Mouse (Mus musculus) right cerebral cortex, postnatal 10 days (tissue): Measurements from ENCODE around the gene Ddx3x.
A peak's percentile ranks its signal among the peaks of the same experiment; 100 is the strongest.
"Not testable (repeated sequence)": the region's sequence is repeated elsewhere in the genome, so short reads cannot be mapped to it uniquely, and the experiment has no call there.

ENCODE experiments used
- DNase-seq, 2 experiments: peaks; one replicate each; pipeline ENCODE4 v3.0.0; 2021; ENCODE audit warnings: low spot score in 2 of 2

Ddx3x gene

DNA sequence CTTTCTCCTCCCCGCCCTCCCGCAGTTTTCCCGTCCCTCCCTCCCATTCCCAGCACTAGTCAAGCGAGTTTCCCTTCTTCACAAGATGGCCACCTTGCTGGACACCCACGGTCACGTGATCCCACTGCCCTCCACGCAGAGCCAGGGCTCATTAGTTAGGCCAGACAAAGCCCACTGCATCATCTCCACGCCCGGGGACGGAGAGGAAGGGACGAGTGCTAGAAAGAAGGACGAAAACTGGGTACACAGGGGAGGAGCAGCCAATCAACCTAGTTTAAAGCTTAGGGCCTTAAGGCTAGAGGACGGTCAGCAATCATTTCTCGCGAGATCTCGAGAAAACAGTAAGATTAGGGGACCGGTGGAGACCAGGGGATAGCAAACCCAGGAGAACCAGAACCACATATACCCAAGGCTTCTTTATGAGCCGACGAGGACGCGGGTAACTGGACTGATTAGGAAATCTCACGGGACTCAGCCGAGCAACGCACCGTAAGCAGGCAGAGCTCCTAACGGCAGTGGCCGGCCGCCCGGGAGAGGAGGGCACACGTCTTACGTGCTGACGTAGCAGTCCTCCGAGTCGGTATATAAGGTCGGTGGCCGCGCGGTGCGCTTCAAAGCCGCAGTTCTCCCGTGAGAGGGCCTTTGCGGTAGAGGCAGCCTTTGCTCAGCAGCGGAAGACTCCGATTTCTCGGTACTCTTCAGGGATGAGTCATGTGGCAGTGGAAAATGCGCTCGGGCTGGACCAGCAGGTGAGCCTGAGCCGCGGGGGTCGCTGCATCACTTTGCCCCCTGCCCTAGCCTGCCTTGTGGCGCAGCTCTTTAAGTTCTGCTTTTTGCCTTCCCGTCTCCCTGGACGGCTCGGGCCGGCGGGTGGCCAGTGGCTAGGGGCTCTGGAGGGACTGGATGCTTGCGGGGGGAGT lies at the start of gene Ddx3x:
Gene Ddx3x (plus strand): TSS at position 562 of the 920 bp plus-strand sequence.
- peak; percentile 92 to 97 for DNase-seq

DNA sequence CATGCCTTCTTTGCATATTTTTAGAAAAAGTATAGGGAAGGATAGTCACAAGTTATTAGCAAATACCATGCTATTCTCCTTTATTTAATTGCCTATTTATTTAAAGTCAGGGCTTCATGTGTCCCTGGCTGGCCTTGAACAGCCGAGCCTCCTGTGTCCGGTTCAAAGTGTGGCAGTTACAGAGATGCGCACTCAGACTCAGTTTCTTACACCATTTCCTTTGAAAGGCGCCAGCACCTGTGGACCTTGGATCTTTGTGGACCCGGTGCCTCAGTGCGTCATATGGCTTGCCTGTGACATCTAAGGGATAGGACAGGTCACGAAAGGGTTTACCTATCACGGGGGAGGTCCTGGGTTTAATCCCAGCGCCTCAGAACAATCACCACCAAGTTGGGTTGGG lies 49.5 kb upstream of the Ddx3x start:
- DNase-seq = no peak

DNA sequence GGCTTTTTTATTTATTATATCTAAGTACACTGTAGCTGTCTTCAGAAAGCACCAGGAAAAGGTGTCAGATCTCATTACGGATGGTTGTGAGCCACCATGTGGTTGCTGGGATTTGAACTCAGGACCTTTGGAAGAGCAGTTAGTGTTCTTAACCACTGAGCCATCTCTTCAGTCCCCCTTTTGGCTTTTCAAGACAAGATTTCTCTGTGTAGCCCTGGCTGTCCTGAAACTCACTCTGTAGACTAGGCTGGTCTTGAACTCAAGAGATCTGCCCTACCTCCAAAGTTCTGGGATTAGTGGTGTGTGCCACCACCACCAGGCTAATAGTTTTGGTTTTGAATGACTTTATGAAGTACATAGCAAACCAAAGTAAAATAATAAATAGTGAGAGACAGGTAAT lies 47.9 kb upstream of the Ddx3x start:
- DNase-seq = not testable (repeated sequence)

DNA sequence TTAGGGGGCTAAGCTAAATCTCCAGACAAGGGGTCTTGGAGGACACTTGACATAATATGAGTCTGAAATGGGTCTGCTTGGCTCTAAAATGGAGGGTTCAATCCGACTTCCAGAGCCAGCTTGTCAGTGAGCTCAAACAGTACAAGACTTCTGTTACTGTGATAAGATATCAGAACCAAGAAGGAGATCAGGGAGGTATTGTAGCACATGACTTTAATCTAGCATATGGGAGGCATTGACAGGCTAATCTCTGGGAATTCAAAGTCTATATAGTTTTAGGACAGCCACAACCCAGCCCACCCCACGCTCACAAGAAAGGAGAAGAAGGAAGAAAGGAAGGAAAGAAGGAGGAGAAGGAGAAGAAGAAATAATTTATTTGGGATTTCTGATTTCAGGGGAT lies 47.1 kb upstream of the Ddx3x start:
- no peak for DNase-seq

DNA sequence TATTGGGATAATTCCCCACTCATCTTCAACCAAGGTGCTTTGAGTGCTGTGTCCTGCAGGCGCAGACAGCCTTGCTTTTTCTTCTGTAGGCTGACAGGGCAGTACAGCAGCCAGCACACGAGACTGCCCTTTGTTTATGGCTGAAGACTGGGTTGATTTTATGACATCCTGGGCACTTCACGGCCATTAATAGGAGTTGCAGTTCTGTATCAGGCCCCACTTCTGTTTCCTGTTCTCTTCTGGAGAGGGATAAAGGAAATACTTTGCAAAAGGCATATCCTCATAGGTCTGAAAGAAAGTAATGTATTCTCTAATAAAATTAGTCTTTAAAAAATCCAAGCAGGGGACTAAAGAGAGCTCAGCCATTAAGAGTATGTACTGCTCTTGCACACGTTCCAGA lies 46.1 kb upstream of the Ddx3x start:
- DNase-seq = no peak

DNA sequence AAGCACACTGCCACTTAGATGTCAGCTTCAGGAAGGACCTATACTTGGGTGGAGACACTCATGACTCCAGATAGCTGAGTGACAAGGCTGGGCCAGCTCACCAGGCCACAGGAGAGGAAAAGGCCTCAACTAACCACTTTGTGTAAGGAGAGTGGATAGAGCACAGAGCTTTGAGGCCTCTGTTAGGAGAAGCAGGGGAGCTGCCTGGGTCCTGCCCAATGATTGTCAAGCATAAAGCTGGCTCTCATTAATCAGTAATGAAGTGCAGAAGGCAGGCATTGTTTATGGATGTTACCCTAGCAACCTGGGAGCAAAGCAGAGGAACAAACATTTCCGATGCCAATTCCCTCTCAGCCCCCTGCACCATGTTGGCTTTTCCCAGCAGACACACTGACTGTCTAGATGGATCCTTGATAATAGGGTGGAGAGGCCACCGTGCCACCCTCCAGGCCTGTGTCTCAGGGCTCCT lies 44.6 kb upstream of the Ddx3x start:
- peak in 1 of 2 experiments; percentile 26 for DNase-seq

DNA sequence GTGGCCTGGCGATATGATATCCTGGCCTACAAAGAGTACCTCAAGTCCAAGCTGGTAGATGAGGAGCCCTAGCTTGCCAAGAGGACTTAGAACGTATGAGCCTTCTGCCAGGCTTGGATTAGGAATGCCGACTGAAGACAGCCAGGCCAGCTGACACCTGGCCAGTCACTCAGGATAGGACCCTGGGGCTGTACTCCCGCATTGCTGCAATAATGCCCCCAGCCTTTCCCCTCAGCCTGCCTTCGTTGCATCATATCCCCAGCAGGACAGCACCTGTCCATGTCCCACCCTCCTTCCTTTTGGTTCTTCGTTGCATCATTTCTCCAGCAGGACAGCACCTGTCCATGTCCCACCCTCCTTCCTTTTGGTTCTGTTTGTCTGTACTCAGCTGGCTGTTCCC lies 41.3 kb upstream of the Ddx3x start:
- DNase-seq = no peak

DNA sequence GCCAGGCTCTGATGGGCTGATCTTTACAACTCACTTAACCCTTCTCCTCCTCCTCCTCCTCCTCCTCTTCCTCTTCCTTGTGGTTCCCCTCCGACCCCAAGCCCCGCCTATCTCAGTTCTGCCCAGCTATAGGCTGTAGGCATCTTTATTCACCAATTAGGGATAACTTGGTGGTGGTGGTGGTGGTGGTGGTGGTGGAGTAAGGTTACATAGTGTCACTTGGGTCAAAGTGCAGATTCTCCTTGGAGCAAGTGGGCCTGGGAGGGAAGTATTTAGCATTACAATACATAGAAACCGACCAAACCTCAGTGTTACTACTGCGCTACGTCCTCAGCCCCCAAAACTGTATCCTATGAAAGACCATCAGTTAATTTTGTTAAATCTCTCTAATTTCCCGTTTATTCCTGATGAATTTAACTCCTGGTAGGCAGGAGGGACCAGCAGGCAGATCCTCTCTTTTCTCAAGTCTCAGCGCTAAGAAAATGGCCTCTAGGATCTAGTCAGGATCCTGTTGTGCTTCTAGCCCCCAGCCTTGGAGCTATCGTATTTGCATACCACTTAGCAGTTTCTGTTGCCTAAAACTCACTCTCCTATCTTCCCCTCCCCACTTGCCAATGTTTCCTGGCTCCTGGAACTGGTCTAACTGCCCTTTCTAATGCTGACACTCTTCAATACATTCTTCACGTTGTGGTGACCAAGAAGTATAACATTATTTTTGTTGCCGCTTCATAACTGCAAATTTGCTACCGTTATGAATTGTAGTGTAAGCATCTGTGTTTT lies 39.9 kb upstream of the Ddx3x start:
- no peak for DNase-seq

DNA sequence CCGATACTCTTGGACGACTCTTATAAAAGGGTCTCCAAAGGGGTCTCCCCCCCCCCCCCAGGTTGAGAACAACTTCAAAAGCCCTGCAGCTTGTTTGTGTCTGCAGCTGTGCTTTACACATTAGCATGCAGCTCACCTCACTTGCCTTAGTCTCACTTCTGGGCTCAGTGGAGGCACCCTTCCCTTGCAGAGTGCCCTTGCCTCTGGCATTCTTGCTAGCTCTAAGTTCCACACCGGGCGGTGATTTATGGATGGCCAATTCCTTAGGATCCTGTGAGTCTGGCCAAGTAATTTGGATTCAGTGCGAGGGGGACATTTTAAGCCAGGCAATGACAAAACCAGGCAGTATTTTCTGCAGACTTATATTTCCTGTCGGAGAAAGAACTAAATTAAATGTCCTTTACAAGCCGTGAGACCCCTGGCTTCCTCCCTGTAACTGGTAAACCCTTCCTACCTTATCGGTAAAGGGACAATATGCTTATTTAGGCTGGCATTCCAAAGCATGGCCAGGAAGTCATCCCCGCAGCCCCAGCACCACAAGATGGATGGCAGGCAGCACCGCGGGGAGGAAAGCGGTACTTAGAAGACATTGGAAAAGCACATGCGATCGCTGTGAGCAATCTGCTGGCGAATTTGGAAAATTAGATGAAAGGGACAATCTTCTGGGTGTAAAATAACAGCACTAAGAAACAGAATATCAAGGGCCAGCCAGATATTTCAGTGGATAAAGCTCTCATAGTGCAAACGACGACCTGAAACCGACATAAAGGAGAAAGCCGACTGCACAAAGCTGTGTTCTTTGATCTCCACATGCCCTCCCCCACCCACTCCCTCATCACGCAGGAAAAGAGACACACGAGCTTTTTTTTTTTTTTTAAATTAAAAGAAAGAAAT lies 39.1 kb upstream of the Ddx3x start:
- peak; percentile 47 to 60 for DNase-seq

DNA sequence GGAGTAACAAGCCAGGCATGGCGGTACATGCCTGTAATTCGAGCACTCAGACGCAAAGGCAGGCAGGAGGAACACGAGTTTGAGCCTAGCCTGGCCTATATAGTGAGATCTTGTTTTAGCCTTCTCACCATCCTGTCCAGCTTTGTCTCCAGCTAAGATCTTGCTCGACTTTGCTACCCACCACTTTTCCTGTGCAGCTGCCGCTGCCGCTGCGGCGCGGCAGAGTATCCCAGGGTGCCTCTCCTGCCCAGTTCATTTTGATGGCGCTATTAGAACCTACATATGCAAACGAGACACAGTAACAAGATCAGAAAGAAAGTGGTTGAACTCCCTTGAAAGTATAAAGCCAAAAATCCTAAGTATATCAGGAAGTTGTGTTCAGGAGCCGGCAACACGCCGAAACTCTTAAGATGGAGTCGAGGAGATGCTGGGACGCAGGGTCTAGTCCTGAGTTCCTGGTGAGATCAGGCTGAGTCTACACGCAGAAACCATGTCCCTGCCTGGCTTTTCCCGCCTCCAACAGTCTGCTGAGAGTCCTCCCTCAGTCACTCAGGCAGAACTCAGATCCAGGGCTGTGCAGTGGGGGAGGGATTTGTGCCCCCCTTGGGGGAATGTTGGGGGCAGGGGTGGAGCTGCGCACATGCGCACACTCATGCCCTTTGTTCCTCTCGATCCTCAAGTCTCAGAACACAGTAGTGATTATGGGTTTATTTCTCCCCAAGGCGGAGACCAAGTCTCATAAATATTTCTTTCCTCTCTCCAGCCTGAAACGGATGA lies 38.3 kb upstream of the Ddx3x start:
- DNase-seq = peak; percentile 88 to 90

DNA sequence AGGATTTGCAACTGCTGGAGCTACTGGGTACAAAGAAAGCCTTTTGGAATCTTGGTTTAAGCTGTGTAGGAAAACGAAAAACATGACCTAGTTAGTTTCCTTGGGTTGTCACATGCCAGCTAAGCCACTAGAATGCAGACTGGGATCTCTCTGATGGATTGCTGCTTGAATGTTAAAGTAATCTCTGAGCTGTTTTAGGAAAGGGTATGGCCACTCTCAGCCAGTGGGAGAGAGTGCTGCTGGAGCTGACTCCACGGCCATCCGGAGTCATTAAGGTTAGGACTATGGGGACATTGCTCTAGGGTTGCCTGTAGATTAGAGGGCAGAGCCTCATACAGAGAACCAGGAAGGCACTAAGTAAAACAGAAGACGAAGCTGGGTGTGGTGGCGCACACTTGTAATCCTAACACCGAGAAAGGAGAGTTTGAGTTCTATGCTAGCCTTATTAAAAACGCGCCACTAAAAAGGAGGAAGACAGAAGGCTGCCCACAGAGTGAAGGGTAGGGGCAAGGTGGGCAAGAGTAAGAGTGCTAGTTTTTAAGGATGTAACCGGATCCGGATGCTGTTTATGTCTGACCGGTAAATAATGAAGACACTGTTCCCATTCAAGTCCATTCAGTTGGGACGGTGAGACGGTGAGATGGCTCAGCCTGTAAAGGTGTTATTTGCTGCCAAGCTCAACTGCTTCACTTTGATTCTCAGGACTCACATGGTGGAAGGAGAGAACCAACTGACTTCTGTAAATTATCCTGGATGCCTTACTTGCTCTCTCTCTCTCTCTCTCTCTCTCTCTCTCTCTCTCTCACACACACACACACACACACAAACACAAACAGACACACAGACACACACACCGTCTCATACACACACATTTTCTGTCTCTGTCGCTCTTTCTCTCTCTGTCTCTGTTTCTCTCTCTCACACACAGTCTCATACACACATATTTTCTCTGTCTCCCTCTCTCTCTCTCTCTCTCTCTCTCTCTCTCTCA lies 37.3 kb upstream of the Ddx3x start:
- no peak for DNase-seq

DNA sequence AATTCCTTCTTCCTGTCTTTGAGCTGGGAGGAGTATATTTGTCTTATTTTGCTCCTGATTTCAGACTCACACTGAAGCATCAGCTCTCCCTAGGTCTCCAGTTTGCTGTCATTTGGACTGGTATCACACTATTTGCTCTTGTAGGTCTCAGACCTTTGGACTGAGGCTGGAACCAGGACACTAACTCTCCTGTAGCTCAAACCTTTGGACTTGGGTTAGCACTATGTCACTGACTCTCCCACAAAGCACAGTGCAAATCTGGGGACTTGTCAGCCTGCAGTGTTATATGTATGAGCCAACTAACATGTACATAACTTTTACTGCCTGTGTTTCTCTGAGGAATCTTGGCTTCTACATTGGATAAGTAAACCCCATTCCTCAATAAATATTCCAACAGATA lies 36.2 kb upstream of the Ddx3x start:
- no peak for DNase-seq

DNA sequence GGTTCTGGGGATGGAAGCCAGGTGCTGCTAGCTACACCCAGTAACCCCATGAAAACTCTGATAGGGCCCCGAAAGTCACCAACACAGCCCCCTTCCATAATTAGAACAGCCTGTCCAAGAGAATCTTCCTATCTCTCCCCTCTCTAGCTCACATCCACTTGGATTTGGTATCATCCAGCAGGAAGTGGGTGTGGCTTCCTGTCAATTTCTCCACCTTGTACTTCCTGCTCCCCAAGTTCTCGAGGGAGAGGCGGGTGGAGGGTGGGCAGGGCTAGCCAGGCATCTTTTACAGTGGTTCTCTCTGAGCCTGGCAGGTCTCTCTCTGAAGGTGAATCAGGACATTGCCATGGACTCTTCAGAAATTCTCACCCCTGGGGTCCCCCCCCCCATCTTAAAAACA lies 35.7 kb upstream of the Ddx3x start:
- no peak for DNase-seq

DNA sequence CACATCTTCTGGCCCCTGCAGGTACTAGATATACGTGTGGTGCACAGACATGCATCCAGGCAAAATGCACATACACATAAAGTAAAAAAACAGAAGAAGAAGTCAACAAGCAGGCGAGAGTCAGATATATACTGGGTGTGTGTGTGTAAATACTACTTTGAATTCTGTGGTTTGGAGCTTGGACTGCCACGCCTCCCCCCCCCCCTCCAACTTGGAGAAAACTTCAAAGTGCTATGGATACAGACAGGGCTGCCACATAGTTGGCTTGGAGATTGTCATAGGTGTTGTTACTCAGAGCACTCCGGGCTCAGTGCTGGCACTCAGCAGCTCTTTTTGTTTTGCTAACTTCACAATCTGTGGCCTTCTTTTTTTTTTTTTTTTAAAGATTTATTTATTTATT lies 29.1 kb upstream of the Ddx3x start:
- DNase-seq = no peak

DNA sequence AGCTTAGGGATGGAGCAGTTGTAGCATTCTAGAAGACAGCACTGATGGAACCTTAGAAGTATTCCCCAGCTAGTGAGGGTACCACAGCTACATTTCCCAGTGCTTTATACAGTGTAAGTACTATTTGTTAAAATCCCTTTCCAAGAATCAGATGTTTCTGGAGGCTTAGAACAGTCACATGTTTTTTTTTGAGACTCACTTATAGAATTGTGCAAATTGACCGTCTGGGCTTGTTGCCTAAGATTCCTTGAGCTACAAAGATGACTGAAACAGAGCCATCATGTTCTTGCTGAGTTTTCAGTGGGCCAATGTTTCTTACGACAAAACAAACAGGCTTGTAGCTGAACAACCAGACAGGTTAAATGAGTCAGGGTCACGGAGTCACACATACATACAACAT lies 26.5 kb upstream of the Ddx3x start:
- DNase-seq = no peak

DNA sequence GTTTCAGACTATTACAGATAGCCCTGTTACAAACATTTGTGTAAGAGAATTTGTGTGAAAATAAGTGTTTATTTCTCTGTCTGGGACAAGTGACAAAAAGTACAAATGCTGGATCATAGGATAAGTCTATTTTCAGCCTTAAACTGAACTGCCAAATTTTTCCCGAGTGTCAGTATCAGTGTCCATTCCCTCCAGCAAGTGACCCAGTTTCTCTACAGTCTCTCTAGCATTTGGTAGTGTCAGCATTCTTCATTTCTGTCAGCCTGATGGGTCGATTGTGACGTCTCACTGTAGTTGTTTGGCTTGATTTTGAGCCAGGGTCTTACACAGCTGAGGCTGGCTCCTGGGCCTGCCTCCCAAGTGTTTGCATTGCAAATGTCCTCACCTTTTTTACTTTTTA lies 17.4 kb upstream of the Ddx3x start:
- no peak for DNase-seq

DNA sequence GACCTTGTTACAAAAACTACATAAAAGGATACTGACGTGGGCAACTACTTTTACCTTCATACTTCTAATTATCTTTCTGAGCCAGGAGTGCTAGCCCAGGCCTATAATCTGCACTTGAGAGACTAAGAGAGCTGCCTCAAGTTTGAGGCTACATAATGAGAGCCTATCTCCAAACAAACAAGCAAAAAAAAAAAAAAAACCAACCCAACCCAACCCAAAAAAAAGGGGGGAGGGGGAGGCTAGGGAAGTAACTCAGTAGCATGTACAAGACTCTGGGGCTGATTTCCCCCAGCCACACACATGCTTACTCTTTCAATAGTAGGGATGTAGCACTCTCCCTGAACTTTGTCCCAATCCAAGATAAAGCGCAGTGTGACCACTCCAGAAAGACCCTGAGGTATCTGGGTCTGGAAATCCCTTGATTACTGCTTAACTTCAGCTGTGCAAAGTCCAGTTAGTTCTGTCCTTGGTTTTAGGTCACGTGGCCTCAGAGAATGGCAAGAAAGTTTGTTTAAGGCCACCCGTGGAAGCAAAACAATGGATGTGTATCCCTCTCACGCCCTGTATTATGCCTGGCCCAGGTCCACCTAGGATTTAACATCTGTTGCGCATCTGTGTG lies 5.1 kb upstream of the Ddx3x start:
- no peak for DNase-seq

DNA sequence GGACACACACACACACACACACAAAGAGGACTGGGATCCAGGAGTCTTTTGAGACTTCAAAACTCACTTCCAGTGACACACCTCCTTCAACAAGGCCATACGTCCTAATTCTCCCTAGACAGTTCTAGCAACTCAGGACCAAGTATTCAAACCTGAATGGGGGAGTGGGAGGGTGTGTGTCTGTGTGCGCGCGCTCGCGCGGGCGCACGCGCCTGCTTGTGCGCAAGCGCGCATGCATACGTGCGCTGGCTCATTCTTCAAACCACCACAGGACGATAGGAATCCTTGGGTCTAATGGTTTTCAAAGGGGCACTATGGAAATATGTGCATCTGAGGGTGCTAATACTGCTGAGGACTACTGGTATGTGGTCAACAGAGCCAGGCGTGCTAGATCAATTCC lies 1.8 kb upstream of the Ddx3x start:
- DNase-seq = no peak

DNA sequence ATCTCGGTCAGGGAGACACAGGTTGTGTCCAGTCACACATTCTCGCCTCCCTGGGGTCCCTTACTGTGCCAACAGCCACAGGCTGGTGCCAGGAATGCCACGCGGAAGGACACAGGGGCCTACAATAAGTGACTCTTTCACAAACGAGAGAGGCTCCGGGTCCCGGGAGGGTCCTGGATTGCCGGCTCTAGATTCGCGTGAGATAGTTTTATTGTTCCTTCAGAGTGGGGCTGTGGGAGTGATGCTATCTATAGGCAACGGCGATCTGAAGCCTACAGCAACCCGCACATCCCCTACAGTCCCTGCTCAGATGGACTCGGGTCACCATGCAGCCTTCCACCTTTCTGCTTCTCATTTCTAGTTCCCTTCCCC lies 747 bp upstream of the Ddx3x start:
- peak; percentile 43 to 59 for DNase-seq
